Mouse (Mus musculus) small intestine, adult 10 weeks (tissue): Measurements from ENCODE around the gene Ifitm10. TPM values are rescaled to one million over a fixed set of nuclear protein-coding genes. Genes with fewer than 3 reads are reported as not detected.

Experiments used
- polyA plus RNA-seq: library from polyadenylated mRNA; stranded (reverse); fragments of 350-450 nt; fragmentation: Illumina TruSeq; extraction: RNeasy Lipid Tissue Mini Kit (QIAGEN cat#74804); gene quantifications from one replicate; pipeline ENCODE4 v1.2.3, GENCODE M21; 2014; ENCODE audit warnings: low replicate concordance

Ifitm10 gene
- not detected for polyA plus RNA-seq

GRCm38 (mm10) chr7:142373641-142374412 lies at the start of gene Ifitm10:
Ifitm10 (minus strand) TSS chr7:142373753.

GRCm38 (mm10) chr7:142387419-142388148 lies 14.0 kb upstream of the Ifitm10 start, which contains the start of gene Ctsd:
Ctsd (minus strand) TSS chr7:142388038.

DNA sequence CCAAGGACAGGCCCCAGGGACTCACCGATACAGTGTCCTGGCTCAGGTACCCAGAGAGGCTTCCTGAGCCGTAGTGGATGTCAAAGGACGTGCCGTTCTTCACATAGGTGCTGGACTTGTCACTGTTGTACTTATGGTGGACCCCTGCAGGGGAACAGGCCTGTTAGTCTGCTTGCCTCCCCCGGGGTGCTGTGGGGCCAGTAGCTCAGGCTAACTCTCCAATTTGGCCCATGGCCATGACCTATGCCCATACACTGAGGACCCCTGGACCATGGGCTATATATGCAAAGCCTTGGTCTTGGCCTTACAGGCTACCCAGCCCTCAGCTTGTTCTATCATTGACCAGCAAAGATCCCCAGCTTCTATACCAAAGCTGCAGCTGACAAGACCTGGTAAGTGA lies 9.0 kb upstream of the Ifitm10 start, which contains the start of gene Gm49369:
Gm49369 (minus strand) TSS at position 101 of the 400 bp plus-strand sequence.

DNA sequence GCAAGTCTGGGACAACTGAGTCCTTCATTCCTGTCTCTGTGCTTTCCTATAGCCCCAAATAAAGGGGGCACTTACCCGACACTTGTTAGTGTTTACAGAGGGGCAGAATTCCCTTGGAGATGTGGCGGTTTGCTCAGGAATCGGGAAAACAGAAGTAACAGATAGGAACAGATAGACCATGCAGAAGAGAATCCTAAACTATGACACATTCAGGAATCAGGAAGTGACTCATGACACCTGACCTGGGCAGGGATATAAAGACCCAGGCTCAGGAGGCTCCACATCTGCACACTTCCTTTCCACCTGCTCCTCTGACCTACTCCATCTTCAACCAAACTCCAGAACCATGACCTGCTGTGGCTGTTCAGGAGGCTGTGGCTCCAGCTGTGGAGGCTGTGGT lies 70.3 kb downstream of the Ifitm10 start, which contains the start of gene Krtap5-4:
Krtap5-4 (plus strand) TSS at position 301 of the 400 bp plus-strand sequence.

DNA sequence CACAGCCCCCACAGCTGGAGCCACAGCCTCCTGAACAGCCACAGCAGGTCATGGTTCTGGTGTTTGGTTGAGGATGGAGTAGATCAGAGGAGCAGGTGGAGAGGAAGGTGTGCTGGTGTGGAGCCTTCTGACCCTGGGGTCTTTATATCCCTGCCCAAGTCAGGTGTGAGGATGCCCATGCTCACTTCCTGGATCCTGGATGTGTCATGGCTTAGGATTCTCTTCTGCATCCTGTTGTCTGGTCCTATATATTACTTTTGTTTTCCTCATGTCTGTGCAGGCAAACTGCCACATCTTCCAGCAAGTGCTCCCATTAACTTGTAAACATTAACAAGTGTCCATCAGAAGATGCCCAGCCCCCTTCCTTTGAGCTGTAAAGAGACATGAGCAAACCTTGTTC lies 76.5 kb downstream of the Ifitm10 start, which contains the start of gene Krtap5-1:
Krtap5-1 (minus strand) TSS at position 101 of the 400 bp plus-strand sequence.

Other genes with a start within 250 kb of the Ifitm10 start
- not detected for gene Gm39115, start 237.7 kb downstream of the Ifitm10 start, polyA plus RNA-seq
- not detected for gene Gm45337, start 229.1 kb downstream of the Ifitm10 start, polyA plus RNA-seq
- not detected for gene Gm29735, start 216.6 kb downstream of the Ifitm10 start, polyA plus RNA-seq
- not detected for gene Gm4553, start 208.0 kb downstream of the Ifitm10 start, polyA plus RNA-seq
- gene Krtap5-2, start 197.7 kb downstream of the Ifitm10 start, polyA plus RNA-seq = not detected
- not detected for gene Gm10153, start 183.4 kb downstream of the Ifitm10 start, polyA plus RNA-seq
- gene Krtap5-3, start 172.4 kb downstream of the Ifitm10 start, polyA plus RNA-seq = not detected
- gene Gm7579, start 161.9 kb downstream of the Ifitm10 start, polyA plus RNA-seq = not detected
- not detected for gene Krtap5-5, start 143.8 kb downstream of the Ifitm10 start, polyA plus RNA-seq
- not detected for gene Gm40460, start 132.7 kb downstream of the Ifitm10 start, polyA plus RNA-seq
- gene Gm2431, start 115.4 kb downstream of the Ifitm10 start, polyA plus RNA-seq = not detected
- gene Gm4559, start 99.4 kb downstream of the Ifitm10 start, polyA plus RNA-seq = not detected
- gene Krtap5-1, start 76.6 kb downstream of the Ifitm10 start, polyA plus RNA-seq = not detected
- not detected for gene Krtap5-4, start 70.2 kb downstream of the Ifitm10 start, polyA plus RNA-seq
- 3.2 TPM for gene Gm49369, start 8.9 kb upstream of the Ifitm10 start, polyA plus RNA-seq
- 5.2 TPM for gene Ctsd, start 14.3 kb upstream of the Ifitm10 start, polyA plus RNA-seq
- gene Syt8, start 61.1 kb upstream of the Ifitm10 start, polyA plus RNA-seq = not detected
- not detected for gene Tnni2, start 68.1 kb upstream of the Ifitm10 start, polyA plus RNA-seq
- 5.2 TPM for gene Lsp1, start 87.1 kb upstream of the Ifitm10 start, polyA plus RNA-seq
- not detected for gene Tnnt3, start 125.1 kb upstream of the Ifitm10 start, polyA plus RNA-seq
- gene Mrpl23, start 158.9 kb upstream of the Ifitm10 start, polyA plus RNA-seq = 0.71 TPM